Mouse (Mus musculus) kidney, adult 2 months (tissue): ENCODE results near the gene Pth2. TPM values are rescaled to one million over a fixed set of nuclear protein-coding genes. Genes with fewer than 3 reads are reported as not detected.

Experiments used
- DNase-seq: peaks from one replicate; pipeline ENCODE4 v3.0.0; 2021
- H3K27ac ChIP-seq: fragments of 200-500 bp; 2 replicates; pipeline ENCODE4 v1.5.1; 2012; ENCODE audit warnings: low read depth, low read length, control low read depth, inconsistent platforms; ENCODE audit not compliant: insufficient read depth
- H3K27me3 ChIP-seq: fragments of 200-500 bp; replicated peaks from 2 replicates; pipeline ENCODE4 v1.6.1; 2012; ENCODE audit warnings: mild to moderate bottlenecking, moderate library complexity, low read length, inconsistent platforms; ENCODE audit not compliant: control insufficient read depth, insufficient read depth
- H3K36me3 ChIP-seq: fragments of 200-500 bp; 2 replicates; pipeline ENCODE4 v1.6.1; 2012; ENCODE audit warnings: mild to moderate bottlenecking, moderate library complexity, low read length, inconsistent platforms; ENCODE audit not compliant: control insufficient read depth, insufficient read depth
- H3K4me1 ChIP-seq: fragments of 200-500 bp; 2 replicates; pipeline ENCODE4 v1.6.1; 2011; ENCODE audit warnings: low read length; ENCODE audit not compliant: control insufficient read depth, insufficient read depth
- H3K4me3 ChIP-seq: fragments of 200-500 bp; 2 replicates; pipeline ENCODE4 v1.5.1; 2011; ENCODE audit warnings: mild to moderate bottlenecking, low read depth, low read length, control low read depth; ENCODE audit not compliant: insufficient read depth
- CTCF ChIP-seq: fragments of 200-500 bp; conservative IDR thresholded peaks from 2 replicates; pipeline ENCODE4 v1.5.1; 2011; ENCODE audit warnings: low read depth, mild to moderate bottlenecking, control low read depth, low read length, moderate library complexity, mixed read lengths; ENCODE audit not compliant: insufficient read depth, insufficient read length
- POLR2A ChIP-seq: fragments of 200-500 bp; IDR thresholded peaks from one replicate; pipeline ENCODE4 v1.6.1; 2011; ENCODE audit warnings: low read depth, low read length, control low read depth
- WGBS: fragments of 180-500 bp; shearing (Covaris S2); methylation state at CpG from one replicate; pipeline ENCODE4 v1.1.7; 2018; 5-methylcytosine and 5-hydroxymethylcytosine counted together
- polyA plus RNA-seq: library from polyadenylated mRNA; depleted of rRNA; stranded (reverse); fragments of >200 nt; gene quantifications from 2 replicates; pipeline ENCODE4 v1.2.3, GENCODE M21; 2012

Gene Pth2
- polyA plus RNA-seq, 1 experiment = not detected

DNA sequence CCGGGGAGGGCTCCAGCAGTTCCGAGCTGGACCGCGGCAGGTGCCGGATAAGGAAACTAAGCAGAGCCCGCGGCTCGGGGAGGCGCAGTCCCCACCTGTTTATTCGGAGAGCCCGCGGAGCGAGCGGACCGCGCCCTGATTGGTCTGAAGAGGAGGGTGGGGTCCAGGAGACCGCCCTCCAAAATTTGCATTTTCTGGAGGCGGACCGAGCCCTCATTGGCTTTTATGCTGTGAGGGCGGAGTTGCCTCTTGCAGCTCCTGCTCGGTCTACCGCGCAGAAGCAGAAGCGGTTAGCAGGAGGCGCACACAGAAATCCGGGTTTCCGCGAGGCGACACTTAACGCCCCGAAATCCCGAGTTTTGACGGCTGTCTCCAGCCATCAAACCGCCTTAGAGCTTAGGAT, 1.4 kb downstream of the Pth2 start:
- Histone ChIP-seq H3K36me3 (no peaks in the 10 kb centered on the region), H3K4me3 (peak overlapping the region; percentile 22), H3K4me1 (no peaks in the 10 kb centered on the region), H3K27ac (peak overlapping the region; percentile 12; the same call in 1 of the 2 replicates), H3K27me3 (peaks cover 1% of the 10 kb centered on the region)
- TF ChIP-seq POLR2A (no peak), CTCF (no peak)
- peak; percentile 95 for DNase-seq
- WGBS = 2% methylated on average over 34 of the region's 34 CpGs

DNA sequence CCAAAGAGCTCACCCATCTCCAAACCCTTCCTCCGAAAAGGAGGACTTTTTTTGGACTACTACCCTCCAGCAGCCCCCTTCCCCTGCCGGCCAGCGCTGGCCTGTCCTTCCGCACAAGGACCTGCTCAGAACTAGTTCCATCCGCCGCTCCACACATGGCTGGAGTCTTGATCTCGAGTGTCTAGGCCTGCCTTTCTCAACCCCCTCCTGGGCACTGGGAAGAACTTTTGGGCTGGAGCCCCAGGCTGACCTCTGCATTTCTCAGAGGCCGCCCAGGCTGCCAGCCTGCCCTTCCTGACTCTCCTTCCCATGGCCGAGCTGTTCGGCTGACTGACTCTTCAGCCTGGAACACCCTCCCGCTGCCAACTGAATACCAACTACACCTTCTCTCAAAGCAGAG, 1.8 kb downstream of the Pth2 start:
- 5% methylated on average over 11 of the region's 11 CpGs for WGBS
- Histone ChIP-seq H3K36me3 (no peaks in the 10 kb centered on the region), H3K4me1 (no peaks in the 10 kb centered on the region), H3K27ac (peak overlapping the region; percentile 12; the same call in 1 of the 2 replicates), H3K27me3 (peaks cover 1% of the 10 kb centered on the region), H3K4me3 (peak overlapping the region; percentile 2)
- DNase-seq = peak; percentile 56
- TF ChIP-seq POLR2A (no peak), CTCF (no peak)

DNA sequence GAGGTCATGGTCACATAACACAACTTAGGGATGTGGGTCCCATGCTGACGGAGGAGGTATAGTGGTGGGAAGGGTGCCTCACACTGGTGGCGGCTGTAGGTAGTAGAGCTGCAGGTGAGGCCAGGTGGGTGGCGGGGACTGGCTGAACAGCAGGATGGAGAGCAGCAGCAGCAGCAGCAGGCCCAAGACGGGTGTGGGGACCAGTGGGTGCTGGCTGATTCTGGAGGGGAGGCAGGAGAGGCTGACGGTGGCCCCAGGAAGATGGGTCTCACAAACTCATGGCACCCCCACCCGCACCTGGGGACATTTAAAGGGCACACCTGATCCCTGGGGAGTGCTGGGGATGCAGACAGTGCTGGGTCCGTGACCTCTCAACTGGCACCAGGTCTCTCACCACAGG, 2.9 kb downstream of the Pth2 start:
- no peak overlapping the region for H3K4me3 ChIP-seq
- 82% methylated on average over 7 of the region's 7 CpGs for whole genome bisulfite sequencing
- H3K36me3 ChIP-seq = no peaks in the 10 kb centered on the region
- no peak for TF ChIP-seq CTCF
- TF ChIP-seq POLR2A = no peak
- H3K27ac ChIP-seq = no peak overlapping the region
- H3K27me3 ChIP-seq = peaks cover 1% of the 10 kb centered on the region
- H3K4me1 ChIP-seq = no peaks in the 10 kb centered on the region
- no peak for DNase-seq

DNA sequence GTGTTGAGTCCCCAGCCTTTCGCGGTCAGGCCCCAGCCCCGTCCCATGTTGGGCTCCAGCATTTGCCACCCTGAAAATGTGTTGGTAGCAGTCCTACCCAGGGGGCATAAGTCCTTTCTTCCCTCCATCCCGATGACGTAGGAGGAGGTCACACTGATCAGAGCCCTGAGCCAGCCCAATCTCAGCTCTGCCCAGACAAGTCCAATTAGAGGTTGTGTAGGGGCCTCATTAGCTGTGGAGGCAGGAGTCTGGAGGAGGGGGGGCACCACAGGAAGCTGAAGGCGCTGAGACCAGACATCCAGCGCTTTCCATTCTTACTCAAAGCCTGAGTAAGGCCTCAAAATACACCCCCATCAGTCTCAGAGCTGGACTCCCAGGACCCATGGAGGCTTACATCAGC, 5.1 kb downstream of the Pth2 start:
- 85% methylated on average over 7 of the region's 7 CpGs for WGBS
- TF ChIP-seq POLR2A (no peak), CTCF (no peak)
- no peak for DNase-seq
- no peak overlapping the region for H3K4me3 ChIP-seq
- H3K36me3 ChIP-seq = no peaks in the 10 kb centered on the region
- no peak overlapping the region for H3K27ac ChIP-seq
- H3K27me3 ChIP-seq = peaks cover 1% of the 10 kb centered on the region
- no peaks in the 10 kb centered on the region for H3K4me1 ChIP-seq

DNA sequence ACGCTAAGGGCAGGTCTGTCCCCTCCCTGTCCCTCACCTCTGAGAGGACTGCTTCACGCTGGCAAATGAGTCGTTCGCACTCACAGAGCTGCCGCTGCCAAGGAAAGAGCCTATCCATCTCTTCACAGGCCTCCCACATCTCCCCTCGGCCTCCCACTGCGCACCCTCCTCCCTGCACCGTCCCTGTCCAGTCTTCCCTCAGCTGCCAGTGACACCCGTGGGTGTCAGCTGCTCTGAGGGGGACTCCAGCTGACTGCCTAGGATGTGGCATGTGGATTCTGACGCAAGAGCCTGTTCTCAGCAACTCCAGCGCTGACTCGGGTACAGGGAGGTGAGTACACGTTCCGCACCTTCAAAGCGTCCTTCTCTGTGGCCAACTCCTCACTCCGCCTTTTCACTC, 8.8 kb downstream of the Pth2 start:
- Histone ChIP-seq H3K27ac (no peak overlapping the region), H3K27me3 (no peaks in the 10 kb centered on the region), H3K4me1 (no peaks in the 10 kb centered on the region), H3K36me3 (no peaks in the 10 kb centered on the region), H3K4me3 (no peak overlapping the region)
- 51% methylated on average over 16 of the region's 16 CpGs for WGBS
- DNase-seq = no peak
- TF ChIP-seq CTCF (no peak), POLR2A (no peak)

DNA sequence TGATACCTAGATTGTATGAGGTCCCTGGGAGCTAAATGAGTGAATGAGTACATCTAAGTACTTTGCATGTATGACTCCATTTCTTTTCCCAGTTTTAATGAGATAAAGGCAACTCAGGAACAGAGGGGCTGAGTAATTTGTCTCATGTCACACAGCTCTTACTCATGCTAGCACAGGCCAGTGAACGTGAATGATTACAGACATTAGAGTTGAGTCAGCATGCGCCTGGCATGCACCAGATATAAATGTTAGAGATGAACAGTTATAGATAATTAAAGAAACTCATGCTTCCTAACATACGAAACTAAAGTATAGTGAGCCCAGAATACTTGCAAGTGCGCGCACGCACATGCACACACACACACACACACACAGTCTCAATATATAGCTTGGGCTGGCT, 9.4 kb downstream of the Pth2 start:
- no peaks in the 10 kb centered on the region for H3K36me3 ChIP-seq
- H3K4me3 ChIP-seq = no peak overlapping the region
- no peak overlapping the region for H3K27ac ChIP-seq
- H3K27me3 ChIP-seq = no peaks in the 10 kb centered on the region
- TF ChIP-seq POLR2A (no peak), CTCF (no peak)
- WGBS = 92% methylated on average over 6 of the region's 6 CpGs
- no peak for DNase-seq
- no peaks in the 10 kb centered on the region for H3K4me1 ChIP-seq

DNA sequence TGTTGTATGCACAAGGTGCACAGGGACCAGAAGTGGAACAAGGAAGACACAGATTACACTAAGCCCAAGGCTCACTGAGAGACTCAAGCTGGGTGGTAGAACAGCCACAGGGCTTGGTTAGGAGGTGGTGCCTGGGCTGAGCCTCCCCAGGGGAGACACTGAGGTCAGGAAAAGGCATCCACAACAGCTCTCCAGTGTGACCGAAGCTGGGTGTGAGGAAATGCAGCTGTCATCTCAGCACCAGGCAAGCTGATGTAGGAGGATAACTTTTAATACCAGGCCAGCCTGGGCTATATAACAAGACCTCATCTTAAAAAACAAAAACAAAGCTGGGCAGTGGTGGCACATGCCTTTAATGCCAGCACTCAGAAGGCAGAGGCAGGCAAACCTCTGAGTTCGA, 10.4 kb downstream of the Pth2 start:
- Histone ChIP-seq H3K27me3 (no peaks in the 10 kb centered on the region), H3K4me3 (no peak overlapping the region), H3K36me3 (no peaks in the 10 kb centered on the region), H3K4me1 (no peaks in the 10 kb centered on the region), H3K27ac (no peak overlapping the region)
- TF ChIP-seq CTCF (no peak), POLR2A (no peak)
- WGBS = 72% methylated on average over 2 of the region's 2 CpGs
- no peak for DNase-seq
